Mouse (Mus musculus) olfactory bulb, adult 2 months (tissue): ENCODE measurements around the gene Riok1.

Experiments
- CTCF ChIP-seq: fragments of 200-500 bp; IDR thresholded peaks from 2 replicates; pipeline ENCODE4 v1.5.1; 2012; ENCODE audit warnings: low read depth, mild to moderate bottlenecking, low read length, moderate library complexity; ENCODE audit not compliant: insufficient read depth
- POLR2A ChIP-seq: fragments of 200-500 bp; IDR thresholded peaks from 2 replicates; pipeline ENCODE4 v1.6.1; 2012; ENCODE audit warnings: mild to moderate bottlenecking, low read depth, low read length, moderate library complexity; ENCODE audit not compliant: insufficient read depth

- TF ChIP-seq CTCF (no peak), POLR2A (no peak)
These were observed 43.9 kb downstream of the Riok1 start for GRCm38 (mm10) chr13:38080725-38081124.
